Mouse (Mus musculus) kidney, embryonic 14.5 days (tissue): ENCODE measurements around the gene Spsb3. TPM values are rescaled to one million over a fixed set of nuclear protein-coding genes. Genes with fewer than 3 reads are reported as not detected.

Source experiments
- ATAC-seq: fragments of 200-750 bp; cut with Nextera tagmentation; 2 replicates; pipeline ENCODE4 v1.8.0; 2017; ENCODE audit warnings: moderate number of reproducible peaks, mild to moderate bottlenecking, moderate TSS enrichment, moderate library complexity; ENCODE audit not compliant: low FRiP score, low TSS enrichment
- H3K27ac ChIP-seq: fragments of 300-500 bp; sonication (generic); 2 replicates; pipeline ENCODE4 v1.5.1; 2014; ENCODE audit warnings: low read depth, mild to moderate bottlenecking, low read length, moderate library complexity, mixed read lengths
- H3K27me3 ChIP-seq: fragments of 300-500 bp; sonication (generic); 2 replicates; pipeline ENCODE4 v1.6.1; 2014; ENCODE audit warnings: mild to moderate bottlenecking, low read length; ENCODE audit not compliant: control insufficient read depth, insufficient read depth
- H3K36me3 ChIP-seq: fragments of 300-500 bp; sonication (generic); 2 replicates; pipeline ENCODE4 v1.6.1; 2014; ENCODE audit warnings: low read length, mixed read lengths; ENCODE audit not compliant: control insufficient read depth, insufficient read depth
- H3K4me1 ChIP-seq: fragments of 300-500 bp; sonication (generic); 2 replicates; pipeline ENCODE4 v1.6.1; 2014; ENCODE audit warnings: low read length, mixed read lengths; ENCODE audit not compliant: control insufficient read depth, insufficient read depth
- H3K4me2 ChIP-seq: fragments of 300-500 bp; sonication (generic); replicated peaks from 2 replicates; pipeline ENCODE4 v1.6.1; 2014; ENCODE audit warnings: low read depth, mild to moderate bottlenecking, low read length
- H3K4me3 ChIP-seq: fragments of 300-500 bp; sonication (generic); 2 replicates; pipeline ENCODE4 v1.5.1; 2014; ENCODE audit warnings: mild to moderate bottlenecking, low read length
- H3K9ac ChIP-seq: fragments of 300-500 bp; sonication (generic); 2 replicates; pipeline ENCODE4 v1.6.1; 2014; ENCODE audit warnings: low read depth, mild to moderate bottlenecking, low read length, moderate library complexity
- H3K9me3 ChIP-seq: fragments of 300-500 bp; sonication (generic); 2 replicates; pipeline ENCODE4 v1.6.1; 2016; ENCODE audit warnings: low read length; ENCODE audit not compliant: control insufficient read depth
- WGBS: fragments of 180-500 bp; shearing (Covaris S2); extraction: QIAGEN DNeasy Blood & Tissue Kit; methylation state at CpG from one replicate; pipeline ENCODE4 v1.1.7; 2014; 5-methylcytosine and 5-hydroxymethylcytosine counted together
- polyA plus RNA-seq: library from polyadenylated mRNA; unstranded; fragments of >200 nt; fragmentation: Nextera tagmentation; extraction: Ambion mirVana; gene quantifications from 2 replicates; pipeline ENCODE4 v1.2.1, GENCODE M21; 2014

Gene Spsb3
- polyA plus RNA-seq, 1 experiment from 2014 or later, result 36.8 TPM

DNA sequence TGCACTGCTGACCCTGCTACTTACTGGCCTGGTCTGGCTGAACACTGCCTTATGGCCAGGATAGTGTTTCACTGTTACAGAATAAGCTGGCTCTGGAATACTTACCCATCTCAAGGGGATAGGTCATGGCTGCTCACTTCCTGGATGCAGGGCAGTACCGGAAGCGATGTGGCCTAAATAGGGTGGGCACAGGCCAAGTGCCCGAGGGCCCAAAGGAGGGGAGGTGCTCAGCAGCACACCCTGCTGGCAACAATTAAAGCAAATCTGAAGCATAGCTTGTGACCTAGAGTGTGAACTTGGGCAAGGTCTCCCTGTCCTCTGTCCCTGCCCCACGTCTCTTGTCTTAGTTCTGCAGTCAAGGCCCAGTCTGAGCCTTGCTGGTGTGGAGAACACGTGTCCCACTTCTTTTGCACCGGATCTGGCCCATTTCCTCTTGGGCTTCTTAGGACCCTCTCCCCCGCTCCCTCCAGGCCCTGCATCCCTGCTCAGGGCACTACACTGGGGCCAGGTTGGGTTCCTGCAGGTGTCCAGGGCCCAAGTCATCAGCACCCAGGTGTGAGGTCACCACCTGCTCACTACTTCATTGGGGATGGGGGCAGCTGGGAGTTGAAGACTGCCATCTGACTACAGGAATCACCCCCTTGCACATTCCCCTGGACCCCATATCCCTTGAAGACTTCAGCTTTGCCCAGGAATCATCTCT lies 4.6 kb upstream of the Spsb3 start:
- H3K9me3 ChIP-seq, result no peaks in the 10 kb centered on the region
- ATAC-seq, result no peak
- H3K27ac ChIP-seq, result no peak overlapping the region
- 47% methylated on average over 7 of the region's 7 CpGs for WGBS
- H3K4me3 ChIP-seq, result no peak overlapping the region
- peaks cover 16% of the 10 kb centered on the region for H3K36me3 ChIP-seq
- H3K4me2 ChIP-seq, result no peak overlapping the region
- H3K9ac ChIP-seq, result no peak overlapping the region
- H3K27me3 ChIP-seq, result no peaks in the 10 kb centered on the region
- H3K4me1 ChIP-seq, result peaks cover 8% of the 10 kb centered on the region

DNA sequence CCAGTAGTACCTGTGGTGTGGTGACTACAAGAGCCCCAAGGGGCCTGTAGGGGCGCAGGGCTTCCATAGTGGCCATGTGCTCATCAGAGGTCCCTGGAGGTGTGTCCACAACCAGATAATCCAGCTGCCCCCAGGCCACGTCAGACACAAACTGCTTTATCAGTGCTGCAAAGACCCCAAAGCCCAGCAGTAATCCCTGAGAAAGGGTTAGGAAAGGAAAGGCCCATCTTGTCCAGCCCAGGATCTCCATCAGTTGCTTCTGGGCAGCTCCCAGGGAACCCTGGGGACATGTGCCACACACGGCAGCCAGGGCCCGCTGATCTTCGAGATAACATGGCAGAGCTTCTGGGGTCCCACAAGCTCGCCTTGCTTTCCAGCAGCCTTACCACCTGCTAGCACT lies 2.1 kb upstream of the Spsb3 start:
- no peak overlapping the region for H3K27ac ChIP-seq
- WGBS, result 87% methylated on average over 6 of the region's 6 CpGs
- no peak for ATAC-seq
- H3K36me3 ChIP-seq, result peaks cover 17% of the 10 kb centered on the region
- H3K9me3 ChIP-seq, result no peaks in the 10 kb centered on the region
- no peak overlapping the region for H3K9ac ChIP-seq
- no peak overlapping the region for H3K4me3 ChIP-seq
- H3K4me2 ChIP-seq, result no peak overlapping the region
- no peaks in the 10 kb centered on the region for H3K27me3 ChIP-seq
- peaks cover 18% of the 10 kb centered on the region for H3K4me1 ChIP-seq

DNA sequence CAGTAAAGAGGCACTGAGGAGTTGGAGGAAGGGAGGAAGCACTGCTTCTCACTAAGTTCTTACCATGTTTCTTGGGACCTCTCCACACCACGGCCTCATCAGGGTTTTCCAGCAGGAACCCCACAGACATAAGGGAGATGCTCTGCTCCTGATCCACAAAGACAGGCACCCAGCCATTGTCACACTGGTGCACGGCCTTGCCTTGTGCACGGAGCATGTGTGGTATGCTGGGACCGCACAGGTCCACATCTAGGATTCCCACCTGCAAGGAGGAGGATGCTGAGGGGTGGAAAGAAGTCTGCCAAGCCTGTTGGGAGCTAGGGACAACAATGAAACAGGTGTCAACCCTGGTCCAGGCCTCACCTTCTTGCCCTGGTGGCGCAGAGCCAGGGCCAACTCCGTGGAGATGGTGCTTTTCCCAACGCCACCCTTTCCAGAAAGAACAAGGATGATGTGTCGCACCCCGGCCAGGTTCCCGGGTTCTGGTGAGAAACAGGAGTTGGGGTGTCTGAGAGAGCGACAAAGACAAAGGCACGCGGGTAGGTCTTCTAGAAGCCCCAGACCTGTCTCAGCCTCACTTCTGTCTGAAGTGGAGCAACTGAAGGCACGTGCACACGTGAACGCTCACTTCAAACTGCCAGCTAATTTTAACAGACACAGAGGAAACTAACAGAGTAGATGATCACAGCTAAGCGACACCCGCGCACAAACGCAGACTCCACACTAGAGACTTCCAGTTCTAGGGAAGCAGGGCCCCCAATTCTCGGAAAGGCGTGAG lies 898 bp upstream of the Spsb3 start:
- H3K4me2 ChIP-seq, result peak overlapping the region; percentile 89
- H3K27ac ChIP-seq, result no peak overlapping the region
- peak overlapping the region; percentile 66 for H3K4me3 ChIP-seq
- peaks cover 18% of the 10 kb centered on the region for H3K4me1 ChIP-seq
- peaks cover 29% of the 10 kb centered on the region for H3K36me3 ChIP-seq
- no peaks in the 10 kb centered on the region for H3K9me3 ChIP-seq
- 26% methylated on average over 22 of the region's 22 CpGs for WGBS
- no peak for ATAC-seq
- no peaks in the 10 kb centered on the region for H3K27me3 ChIP-seq
- peak overlapping the region; percentile 69 for H3K9ac ChIP-seq

DNA sequence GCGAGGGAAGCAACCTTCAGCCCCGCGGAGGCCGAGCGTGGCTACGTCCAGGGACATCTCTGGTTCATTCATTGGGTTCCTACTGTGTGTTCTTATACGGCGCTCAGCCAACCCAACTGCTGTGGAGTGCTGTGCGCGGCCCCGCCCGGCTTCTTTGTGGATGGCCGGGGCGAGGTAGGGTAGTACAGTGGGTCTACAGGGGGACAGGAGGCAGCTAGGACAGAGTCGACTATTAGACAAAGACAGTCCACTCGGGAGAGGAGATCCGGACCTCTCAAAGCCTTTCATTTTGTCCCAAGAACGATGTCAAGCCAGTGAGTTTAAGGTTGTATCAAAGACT lies 459 bp downstream of the Spsb3 start:
- Histone ChIP-seq H3K4me2 (peak overlapping the region; percentile 92), H3K9me3 (no peaks in the 10 kb centered on the region), H3K4me1 (peaks cover 18% of the 10 kb centered on the region), H3K9ac (peak overlapping the region; percentile 87), H3K4me3 (peak overlapping the region; percentile 74), H3K27me3 (no peaks in the 10 kb centered on the region), H3K36me3 (peaks cover 42% of the 10 kb centered on the region), H3K27ac (peak overlapping the region; percentile 56)
- ATAC-seq, result no peak
- WGBS, result 2% methylated on average over 18 of the region's 18 CpGs

DNA sequence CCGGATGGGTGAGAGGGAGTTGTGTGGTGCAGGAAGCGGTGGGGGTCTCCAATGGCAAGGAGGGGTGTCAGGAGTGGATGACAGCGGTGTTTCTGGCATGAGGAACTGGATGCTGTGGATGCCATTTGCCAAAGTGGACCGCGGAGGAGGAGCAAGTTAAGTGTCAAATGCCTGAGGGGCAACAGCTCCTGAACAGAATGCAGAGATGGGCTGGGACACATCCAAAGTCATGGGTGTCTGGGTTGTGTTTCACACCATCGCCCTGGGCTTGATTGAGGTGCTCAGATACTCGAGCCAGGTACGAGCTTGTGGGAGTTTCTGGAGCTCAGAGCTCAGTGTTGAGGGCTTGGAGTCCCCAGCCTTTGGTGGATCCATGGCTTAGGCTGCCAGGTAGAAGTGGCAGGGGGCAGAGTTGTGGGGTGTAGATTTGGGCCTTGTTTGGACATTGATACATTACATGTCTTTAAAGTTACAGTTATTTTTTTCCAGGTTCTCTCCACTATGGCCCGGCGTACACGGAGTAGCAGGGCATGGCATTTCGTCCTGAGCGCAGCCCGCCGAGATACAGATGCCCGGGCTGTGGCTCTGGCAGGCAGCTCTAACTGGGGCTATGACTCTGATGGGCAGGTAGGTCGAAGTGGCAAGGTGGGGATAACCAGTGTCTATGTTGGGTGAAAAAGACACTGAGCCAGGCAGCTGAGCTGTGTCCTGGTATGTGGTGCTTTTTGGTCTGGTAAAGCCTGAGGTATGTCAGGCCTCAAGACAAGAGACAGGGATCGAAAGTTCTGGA lies 1.0 kb downstream of the Spsb3 start:
- H3K27ac ChIP-seq, result no peak overlapping the region
- 62% methylated on average over 18 of the region's 18 CpGs for WGBS

DNA sequence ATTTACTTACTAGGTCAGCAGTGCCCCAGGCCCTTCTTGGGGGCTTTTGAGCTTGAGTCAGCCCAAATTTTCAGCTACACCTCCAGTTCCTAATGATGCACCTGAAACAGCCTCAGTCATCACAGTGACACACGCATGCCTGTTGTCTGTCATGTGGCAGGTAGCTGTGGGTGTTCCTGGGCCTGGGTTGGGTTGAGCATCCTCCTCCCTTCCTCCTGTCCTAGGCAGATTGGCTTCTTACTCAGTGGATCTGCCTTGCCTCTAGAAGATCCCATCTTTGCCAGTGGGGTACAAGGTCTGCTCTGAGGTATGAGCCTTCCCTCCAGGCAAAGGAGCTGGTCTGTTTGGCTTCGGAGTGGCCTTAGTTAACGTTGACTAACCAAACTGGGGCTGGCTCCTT lies 2.4 kb downstream of the Spsb3 start:
- H3K27me3 ChIP-seq, result no peaks in the 10 kb centered on the region
- no peak overlapping the region for H3K4me2 ChIP-seq
- WGBS, result 96% methylated on average over 3 of the region's 3 CpGs
- H3K9me3 ChIP-seq, result no peaks in the 10 kb centered on the region
- no peak overlapping the region for H3K27ac ChIP-seq
- no peak overlapping the region for H3K9ac ChIP-seq
- H3K4me1 ChIP-seq, result peaks cover 21% of the 10 kb centered on the region
- H3K4me3 ChIP-seq, result no peak overlapping the region
- peaks cover 44% of the 10 kb centered on the region for H3K36me3 ChIP-seq
- ATAC-seq, result no peak

More for the DNA sequence above, 1.0 kb downstream of the Spsb3 start:
- Histone ChIP-seq H3K36me3 (peaks cover 47% of the 10 kb centered on the region), H3K9me3 (no peaks in the 10 kb centered on the region), H3K4me2 (peak overlapping the region; percentile 92), H3K4me1 (peaks cover 18% of the 10 kb centered on the region), H3K27me3 (no peaks in the 10 kb centered on the region), H3K4me3 (peak overlapping the region; percentile 74), H3K9ac (peak overlapping the region; percentile 87)
- no peak for ATAC-seq

DNA sequence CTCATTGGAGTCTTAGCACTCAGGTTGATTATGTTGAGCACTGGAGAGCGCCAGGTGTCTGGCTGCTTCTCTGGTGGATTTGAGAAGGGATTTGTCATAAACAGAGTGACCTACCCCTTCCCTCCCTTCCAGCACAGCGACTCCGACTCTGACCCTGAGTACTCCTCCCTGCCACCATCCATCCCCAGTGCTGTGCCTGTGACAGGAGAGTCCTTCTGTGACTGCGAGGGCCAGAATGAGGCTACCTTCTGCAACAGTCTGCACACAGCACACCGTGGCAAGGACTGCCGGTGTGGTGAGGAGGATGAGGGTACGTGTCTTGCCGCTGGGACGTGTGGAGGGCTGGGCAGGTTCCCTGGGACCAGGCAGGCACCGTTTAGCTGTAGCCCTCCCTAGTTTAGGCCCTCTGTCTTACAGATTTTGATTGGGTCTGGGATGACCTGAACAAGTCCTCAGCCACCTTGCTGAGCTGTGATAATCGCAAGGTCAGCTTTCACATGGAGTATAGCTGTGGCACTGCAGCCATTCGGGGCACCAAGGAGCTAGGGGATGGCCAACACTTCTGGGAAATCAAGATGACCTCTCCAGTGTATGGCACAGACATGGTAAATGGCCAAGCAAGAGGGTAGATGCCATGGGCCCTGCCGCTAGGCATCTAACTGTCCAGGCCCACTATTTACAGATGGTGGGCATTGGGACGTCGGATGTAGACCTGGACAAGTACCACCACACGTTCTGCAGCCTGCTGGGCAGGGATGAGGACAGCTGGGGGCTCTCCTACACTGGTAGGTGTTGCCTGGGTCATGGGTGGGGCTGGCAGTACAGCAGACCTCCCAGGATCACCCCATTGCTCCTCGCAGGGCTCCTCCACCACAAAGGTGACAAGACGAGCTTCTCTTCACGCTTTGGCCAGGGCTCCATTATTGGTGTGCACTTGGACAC lies 4.0 kb downstream of the Spsb3 start:
- H3K36me3 ChIP-seq, result peaks cover 40% of the 10 kb centered on the region
- no peak overlapping the region for H3K9ac ChIP-seq
- H3K4me3 ChIP-seq, result no peak overlapping the region
- WGBS, result 84% methylated on average over 19 of the region's 19 CpGs
- H3K9me3 ChIP-seq, result no peaks in the 10 kb centered on the region
- no peak overlapping the region for H3K27ac ChIP-seq
- no peak for ATAC-seq
- no peaks in the 10 kb centered on the region for H3K27me3 ChIP-seq
- H3K4me2 ChIP-seq, result no peak overlapping the region
- peaks cover 22% of the 10 kb centered on the region for H3K4me1 ChIP-seq

DNA sequence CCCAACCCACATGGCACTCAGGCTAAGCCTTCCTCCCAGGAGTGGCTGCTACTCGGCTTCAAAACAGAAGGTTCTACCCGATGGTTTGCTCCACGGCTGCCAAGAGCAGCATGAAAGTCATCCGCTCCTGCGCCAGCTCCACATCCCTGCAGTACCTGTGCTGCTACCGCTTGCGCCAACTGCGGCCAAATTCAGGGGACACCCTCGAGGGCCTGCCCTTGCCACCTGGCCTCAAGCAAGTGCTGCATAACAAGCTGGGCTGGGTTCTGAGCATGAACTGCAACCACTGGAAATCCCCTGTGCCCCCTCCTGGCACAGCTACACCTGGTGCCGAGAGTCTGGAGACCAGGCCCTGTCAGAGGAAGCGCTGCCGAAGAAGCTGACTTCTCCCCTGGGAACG lies 4.9 kb downstream of the Spsb3 start:
- Histone ChIP-seq H3K4me1 (peaks cover 27% of the 10 kb centered on the region), H3K9me3 (no peaks in the 10 kb centered on the region), H3K9ac (no peak overlapping the region), H3K4me3 (no peak overlapping the region), H3K27ac (no peak overlapping the region), H3K27me3 (no peaks in the 10 kb centered on the region), H3K36me3 (peaks cover 40% of the 10 kb centered on the region), H3K4me2 (no peak overlapping the region)
- 90% methylated on average over 13 of the region's 13 CpGs for WGBS
- ATAC-seq, result no peak
